ENCODE assay signal across 8 mouse cellular contexts in genomic region chr5:23251462-23252224, GRCm38 (mm10).
DNase-seq lines count a peak whose midpoint lies in the region; ATAC-seq and TF ChIP-seq lines count a peak whose summit lies in the region.

No protein-coding gene starts in this region.

- peak overlapping the region; percentile 93 for H3K27ac ChIP-seq in heart, embryonic 13.5 days (replicated peaks)
- H3K27ac ChIP-seq in spleen, adult 2 months (ENCODE audit: insufficient read depth, low read length): no peak overlapping the region

- TF ChIP-seq CTCF in spleen, adult 2 months (IDR thresholded peaks at IDR 0.05; ENCODE audit: extremely low read depth, insufficient read depth, insufficient read length, insufficient replicate concordance): peak; percentile 54; the same call in 1 of the 2 replicates

- no peaks in the 10 kb centered on the region for H3K27me3 ChIP-seq in heart, embryonic 13.5 days (replicated peaks)
- no peaks in the 10 kb centered on the region for H3K27me3 ChIP-seq in spleen, adult 2 months (ENCODE audit: control insufficient read depth, insufficient read depth, low read length)

- peaks cover 29% of the 10 kb centered on the region for H3K4me1 ChIP-seq in heart, embryonic 13.5 days
- no peaks in the 10 kb centered on the region for H3K4me1 ChIP-seq in spleen, adult 2 months (ENCODE audit: control insufficient read depth, insufficient read depth, insufficient read length)

- H3K9ac ChIP-seq in heart, embryonic 13.5 days: peak overlapping the region; percentile 75

- WGBS in heart, embryonic 13.5 days: 11% methylated on average over 12 of the region's 12 CpGs
- 15% methylated on average over 12 of the region's 12 CpGs for WGBS in spleen, adult 2 months

- peak overlapping the region; percentile 39 for H3K4me3 ChIP-seq in heart, embryonic 13.5 days
- H3K4me3 ChIP-seq in spleen, adult 2 months (ENCODE audit: extremely low read depth, insufficient read depth, insufficient read length): no peak overlapping the region

- peak; percentile 49; the same call in 1 of the 2 replicates for ATAC-seq in heart, embryonic 13.5 days (ENCODE audit: extremely low read depth, insufficient number of reproducible peaks, low FRiP score, low TSS enrichment)
- no peak for ATAC-seq in monocyte, adult 5-6 weeks (replicated peaks; ENCODE audit: insufficient number of reproducible peaks, low FRiP score, low TSS enrichment, poor library complexity, severe bottlenecking)

- H3K9me3 ChIP-seq in heart, embryonic 13.5 days: no peaks in the 10 kb centered on the region

- no peak for TF ChIP-seq POLR2A in spleen, adult 2 months (IDR thresholded peaks at IDR 0.05; ENCODE audit: low read depth, low read length)

- H3K4me2 ChIP-seq in heart, embryonic 13.5 days: peak overlapping the region; percentile 65

- peak; percentile 80 to 85 for DNase-seq in B cell, adult 2 months
- peak; percentile 34 for DNase-seq in Muller cell, postnatal 12 days (ENCODE audit: inconsistent ontology term)
- DNase-seq in embryo, embryonic 11.5 days (ENCODE audit: low read depth, low spot score): peak; percentile 22
- DNase-seq in kidney, postnatal 4 days: peak; percentile 85 to 86
- peak; percentile 71 to 83 for DNase-seq in lung, postnatal 4 days
- peak; percentile 18 to 61 for DNase-seq in spleen, adult 2 months (ENCODE audit: low read depth in 1 of 2, low spot score in 2 of 2)

- no peaks in the 10 kb centered on the region for H3K36me3 ChIP-seq in heart, embryonic 13.5 days
- H3K36me3 ChIP-seq in spleen, adult 2 months (ENCODE audit: control insufficient read depth, insufficient read depth, low read length): no peaks in the 10 kb centered on the region

Comparison
In these comparisons a context has a peak if more than half of its experiments do, and no peak if none do; other contexts are left out.
1. DNase-seq: peak in every context shown above with its lines; median percentile 86 in kidney, postnatal 4 days; 82 in B cell, adult 2 months; 77 in lung, postnatal 4 days; 40 in spleen, adult 2 months; 34 in Muller cell, postnatal 12 days; 22 in embryo, embryonic 11.5 days.